Mouse (Mus musculus) layer of hippocampus, adult 18-20 months (tissue): ENCODE measurements around the gene Sdc4. TPM values are rescaled to one million over a fixed set of nuclear protein-coding genes. Genes with fewer than 3 reads are reported as not detected.

Experiments used
- DNase-seq, 2 experiments: peaks; one replicate each; pipeline ENCODE4 v3.0.0; 2022; ENCODE audit warnings: low spot score in 2 of 2
- long read RNA-seq: library from polyadenylated mRNA; stranded (forward); transcript quantifications from one replicate; pipeline ENCODE4 v2.0.0, GENCODE M21; 2021
- total RNA-seq, 2 experiments: library from RNA; stranded (reverse); gene quantifications; 2 replicates each; pipeline ENCODE4 v1.2.3; 2021

The Sdc4 gene
- 100 to 1,000 TPM; 122 to 140 TPM for total RNA-seq
- long read RNA-seq, transcript Sdc4-201 (5 exons, 2,458 nt): major isoform, 8 of 13 reads
- long read RNA-seq, partial matches to known transcripts: 1 of 13 reads
- long read RNA-seq, other reads (novel, unspliced or antisense): 4 of 13 reads

GRCm38 (mm10) chr2:164443460-164444000 lies at the start of gene Sdc4:
Gene Sdc4 (minus strand): TSS chr2:164443887.
- no peak for DNase-seq

DNA sequence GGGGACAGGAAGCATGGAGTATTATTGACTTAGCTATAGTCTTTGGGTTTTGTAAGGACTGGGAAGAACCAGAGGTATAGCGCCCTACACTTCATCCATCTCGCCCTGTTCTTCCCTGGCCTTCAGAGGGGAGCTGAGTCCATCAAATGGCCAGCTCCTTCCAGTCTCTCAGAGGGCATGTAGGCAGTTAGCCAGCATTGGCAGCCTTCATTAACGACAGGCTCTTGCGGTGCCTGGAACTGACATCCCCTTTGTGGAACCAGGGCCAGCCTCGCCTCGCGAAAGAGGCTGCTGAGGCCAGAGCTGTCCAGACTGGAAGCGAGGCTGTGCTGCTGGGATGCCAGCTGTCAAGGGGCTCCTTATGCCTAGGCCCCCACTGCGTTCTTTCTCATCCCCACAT lies 44.1 kb upstream of the Sdc4 start:
- peak in 1 of 2 experiments; percentile 74 for DNase-seq

DNA sequence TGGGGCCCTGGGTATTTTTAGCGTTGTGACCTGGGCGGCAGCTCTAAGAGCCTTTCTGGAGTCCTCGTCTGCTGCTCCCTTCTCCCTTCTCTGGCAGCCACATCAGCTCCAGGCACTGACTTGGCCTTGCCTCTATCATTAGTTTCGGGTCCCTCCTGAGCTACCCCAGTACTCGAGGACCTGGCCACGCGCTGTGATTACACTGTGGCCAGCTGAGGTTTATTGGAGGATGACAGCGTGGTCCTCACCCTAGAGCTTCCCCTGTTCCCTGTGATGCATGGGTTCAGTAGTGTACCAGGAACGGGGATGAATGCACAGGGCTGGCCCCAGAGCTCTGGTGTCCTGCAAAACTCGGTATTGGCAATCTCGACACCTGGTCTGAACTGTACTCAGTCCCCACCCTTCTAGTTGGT lies 43.4 kb upstream of the Sdc4 start:
- peak in 1 of 2 experiments; percentile 19 for DNase-seq

DNA sequence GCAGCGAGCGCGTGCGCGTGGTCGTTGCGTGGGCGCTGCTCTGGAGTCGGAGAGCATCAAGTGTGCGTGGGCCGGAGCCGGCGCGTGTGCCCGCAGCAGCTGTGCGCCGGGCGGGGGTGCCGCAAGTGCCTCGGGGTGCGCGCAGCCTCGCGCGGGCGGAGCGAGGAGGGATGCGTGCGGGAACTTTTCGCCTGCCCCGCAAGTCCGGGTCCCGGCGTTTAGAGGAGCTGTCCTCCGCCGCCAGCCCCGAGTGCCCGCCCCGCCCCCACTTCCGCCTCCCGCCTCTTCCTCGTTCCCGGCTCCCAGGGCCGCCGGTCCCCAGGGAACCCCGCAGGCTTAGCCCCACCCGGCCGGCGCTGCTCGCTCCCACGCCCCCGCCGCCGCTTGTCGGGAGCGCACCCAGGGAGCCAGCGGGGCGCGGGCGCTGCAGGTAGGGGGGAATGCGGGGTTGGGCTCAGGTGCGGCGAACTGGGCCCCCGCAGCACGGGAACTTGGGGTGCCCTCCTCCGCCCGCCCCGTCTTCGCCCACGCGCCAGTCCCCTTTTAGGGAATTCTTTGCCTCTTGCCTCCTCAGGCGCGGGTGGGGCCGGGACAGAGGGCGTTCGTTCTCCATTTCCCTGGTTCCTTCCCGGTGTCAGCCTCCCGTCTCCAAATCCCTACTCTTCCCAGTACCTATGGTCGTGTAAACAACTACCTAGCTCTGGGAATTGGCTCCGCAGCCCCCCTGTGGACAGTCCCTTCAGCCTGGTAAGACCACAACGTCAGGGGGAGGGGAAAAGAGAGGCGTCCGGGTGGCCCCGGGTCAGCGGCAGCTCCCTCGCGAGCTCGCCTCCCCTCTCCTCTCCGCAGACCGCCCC lies 42.8 kb upstream of the Sdc4 start:
- peak; percentile 73 to 90 for DNase-seq

GRCm38 (mm10) chr2:164485681-164486257 lies 42.1 kb upstream of the Sdc4 start, which contains the start of gene Dbndd2:
Gene Dbndd2 (plus strand): TSS chr2:164486106.
- DNase-seq: no peak

DNA sequence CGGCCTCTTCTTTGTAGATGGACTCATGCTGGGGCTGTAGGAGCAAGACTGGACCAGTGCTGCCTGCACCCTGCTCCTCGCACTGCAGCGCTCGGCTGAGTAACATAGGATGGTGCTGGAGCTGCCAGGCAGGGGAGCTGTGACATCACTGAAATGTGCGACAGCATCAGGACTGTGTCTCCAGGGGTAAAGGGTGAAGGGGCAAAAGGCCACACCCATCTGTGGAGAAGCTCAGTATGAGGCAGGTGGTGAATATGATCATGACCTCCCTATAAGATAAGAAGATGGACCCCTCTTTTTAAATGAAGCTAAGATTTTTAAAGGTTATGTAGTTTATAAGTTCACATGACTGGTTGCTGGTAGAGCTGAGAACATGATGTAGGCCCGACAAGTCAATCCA lies 29.9 kb upstream of the Sdc4 start, which contains the start of gene Trp53tg5:
TSS of gene Trp53tg5 (minus strand) at position 101 of the 400 bp plus-strand sequence.
- DNase-seq: no peak

DNA sequence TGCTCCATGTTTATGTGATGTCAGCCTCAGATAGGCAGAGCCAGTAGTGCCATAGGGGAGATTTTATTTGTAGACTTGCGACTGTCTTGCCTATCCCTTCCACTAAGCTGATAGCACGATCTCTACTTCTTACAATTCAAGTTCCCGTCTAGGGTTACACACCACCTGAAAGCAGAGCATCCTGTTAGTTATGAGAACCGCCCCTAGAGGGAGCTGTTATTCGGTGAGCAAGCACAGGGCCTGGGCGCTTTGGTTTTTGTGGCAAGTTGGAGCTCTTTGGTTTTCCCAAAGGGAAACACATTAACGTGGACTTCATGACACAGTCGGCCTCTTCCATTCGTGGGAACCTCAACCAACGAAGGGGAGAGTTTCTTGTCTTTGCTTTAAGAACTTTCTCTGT lies 26.6 kb upstream of the Sdc4 start:
- peak in 1 of 2 experiments; percentile 76 for DNase-seq

DNA sequence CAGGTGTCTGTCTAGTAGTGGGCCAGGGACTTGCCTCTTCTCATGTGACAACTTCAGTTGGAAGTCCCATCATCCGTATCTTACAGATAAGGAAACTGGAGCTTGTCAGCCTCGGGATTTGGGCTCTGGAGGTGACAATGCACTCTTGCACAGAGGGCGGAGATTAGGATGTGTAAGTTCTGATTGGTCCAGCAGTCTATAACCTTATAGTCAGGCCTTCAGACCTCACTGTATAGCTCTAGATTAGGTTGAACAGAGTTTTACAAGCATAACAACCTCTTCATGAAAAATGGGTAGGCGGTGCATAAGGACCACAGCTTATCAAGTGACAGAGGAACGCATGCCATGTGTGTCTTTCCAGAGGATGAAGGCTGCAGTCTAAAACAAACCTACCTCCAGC lies 23.1 kb upstream of the Sdc4 start:
- no peak for DNase-seq

DNA sequence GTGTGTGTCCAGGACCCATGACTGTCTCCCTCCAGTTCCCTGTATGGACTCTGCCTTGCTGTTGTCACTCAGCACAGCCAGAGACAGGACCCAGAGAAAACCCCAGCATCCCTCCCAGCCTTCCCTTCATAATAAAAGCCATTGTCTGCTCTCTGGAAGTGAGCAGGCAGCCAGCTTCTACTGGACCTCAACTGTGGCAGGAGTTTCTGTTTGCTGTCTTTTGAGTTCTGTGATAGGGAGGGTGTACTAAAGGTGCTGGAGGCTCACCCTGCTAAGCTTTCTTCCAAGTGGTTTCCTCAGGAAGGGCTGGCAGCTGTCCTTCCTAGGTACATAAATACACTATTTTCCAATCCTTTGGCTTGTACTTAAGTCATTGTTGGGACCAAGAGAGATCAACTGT lies 21.5 kb upstream of the Sdc4 start:
- DNase-seq: no peak

DNA sequence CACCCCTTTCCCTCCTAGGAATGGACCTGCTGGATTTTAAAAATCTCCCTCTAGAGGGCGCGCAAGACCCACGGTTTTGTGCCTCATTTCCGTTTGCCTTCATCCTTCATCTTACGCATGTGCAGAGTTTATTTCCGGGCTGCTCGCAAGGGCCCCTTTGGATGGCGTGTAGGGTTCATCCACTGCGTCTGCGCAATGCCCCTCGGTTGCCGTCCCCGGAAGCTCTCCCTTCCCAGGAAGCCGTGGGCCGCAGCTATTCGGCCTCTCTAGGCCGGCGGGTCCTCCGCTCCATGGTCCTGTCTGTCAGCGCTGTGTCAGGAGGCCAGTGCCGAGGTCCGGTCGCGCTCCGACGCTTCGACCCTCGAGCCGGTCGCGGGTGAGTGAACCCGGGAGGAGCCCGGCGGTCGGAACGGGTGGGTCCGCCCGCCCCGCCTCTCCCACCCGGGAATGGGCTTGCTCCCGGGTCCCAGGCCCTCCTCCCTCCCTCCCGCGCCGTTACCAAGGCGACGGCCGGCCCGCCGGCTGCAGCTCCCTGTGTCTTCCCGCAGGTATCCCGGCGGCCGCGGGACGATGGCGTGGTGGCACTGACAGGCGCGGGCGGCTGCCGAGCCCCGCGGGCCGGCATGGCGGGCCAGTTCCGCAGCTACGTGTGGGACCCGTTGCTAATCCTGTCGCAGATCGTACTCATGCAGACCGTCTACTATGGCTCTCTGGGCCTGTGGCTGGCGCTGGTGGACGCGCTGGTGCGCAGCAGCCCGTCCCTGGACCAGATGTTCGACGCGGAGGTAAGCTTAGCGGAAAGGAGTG lies 17.3 kb upstream of the Sdc4 start, which contains the start of gene Gm20458:
TSS of gene Gm20458 (plus strand) at position 223 of the 807 bp plus-strand sequence.
- DNase-seq: peak; percentile 98

- no peak for DNase-seq
Measured at GRCm38 (mm10) chr2:164458535-164458934, 14.8 kb upstream of the Sdc4 start.

DNA sequence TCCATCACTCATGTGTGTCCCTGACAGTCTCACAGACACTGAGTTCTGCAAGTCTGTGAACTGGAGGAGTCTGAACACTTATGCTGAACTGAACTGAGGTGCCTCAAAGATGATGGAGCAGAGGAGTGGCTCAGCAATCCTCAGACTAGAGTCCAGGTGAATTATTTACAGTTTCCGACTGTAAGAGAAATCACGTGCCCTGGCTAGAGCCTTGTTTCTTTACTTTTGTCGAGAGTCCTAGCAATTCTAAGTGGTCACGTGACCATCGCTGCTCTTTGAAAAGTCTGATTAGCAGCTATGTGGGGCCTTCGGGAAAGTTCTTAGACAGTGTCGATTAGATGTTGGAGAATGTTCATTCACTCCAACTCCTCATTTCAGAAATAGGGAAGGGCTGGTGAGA lies 14.3 kb upstream of the Sdc4 start:
- DNase-seq: no peak

GRCm38 (mm10) chr2:164456864-164457300 lies 13.2 kb upstream of the Sdc4 start, which contains the start of gene Sys1:
Gene Sys1 (plus strand): TSS chr2:164456964.
- DNase-seq: peak; percentile 56 to 67

- no peak for DNase-seq
Measured at GRCm38 (mm10) chr2:164456413-164456812, 12.7 kb upstream of the Sdc4 start.

GRCm38 (mm10) chr2:164455421-164456190 lies 11.9 kb upstream of the Sdc4 start:
- no peak for DNase-seq

GRCm38 (mm10) chr2:164454846-164455245 lies 11.2 kb upstream of the Sdc4 start:
- peak; percentile 39 to 85 for DNase-seq

- no peak for DNase-seq
Measured at GRCm38 (mm10) chr2:164453887-164454500, 10.3 kb upstream of the Sdc4 start.

DNA sequence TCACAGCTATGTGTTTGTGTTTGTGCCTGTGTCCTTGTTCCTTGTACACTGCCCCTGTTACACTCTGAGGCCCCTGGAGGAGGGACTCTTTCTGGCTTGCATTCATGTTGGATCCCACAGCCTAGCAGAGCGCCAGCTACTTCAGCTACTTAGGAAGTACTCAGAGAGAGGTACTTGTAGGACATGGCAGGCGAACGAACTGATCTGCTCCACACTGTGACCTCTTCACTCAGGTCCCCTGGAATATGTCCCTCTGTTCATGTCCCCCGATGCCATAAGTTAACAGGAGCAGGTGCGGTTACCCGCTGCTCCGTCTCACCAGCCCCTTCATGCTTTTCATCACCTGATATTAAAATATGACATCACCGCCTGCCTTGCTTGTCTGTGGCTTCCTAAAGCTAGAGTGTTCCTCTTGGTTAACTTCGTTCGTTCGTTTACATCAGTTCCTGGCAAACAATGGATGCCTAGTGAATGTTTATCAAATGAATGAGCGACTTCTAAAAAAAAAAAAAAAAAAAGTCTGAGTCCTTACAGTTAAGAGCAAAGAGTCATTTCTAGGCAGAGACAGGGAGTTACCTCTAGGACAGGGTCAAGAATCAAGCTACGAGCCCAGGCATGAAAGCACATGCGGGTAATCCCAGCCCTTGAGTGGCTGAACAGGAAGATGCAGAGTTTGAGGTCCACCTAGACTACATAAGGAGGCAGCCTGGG lies 9.5 kb upstream of the Sdc4 start:
- no peak for DNase-seq
